Mouse (Mus musculus) midbrain, postnatal 0 days (tissue): ENCODE results near the gene Slc1a4. TPM values are rescaled to one million over a fixed set of nuclear protein-coding genes. Genes with fewer than 3 reads are reported as not detected.

Source experiments
- ATAC-seq: fragments of 200-750 bp; cut with Nextera tagmentation; 2 replicates; pipeline ENCODE4 v1.8.0; 2017; ENCODE audit warnings: moderate number of reproducible peaks, mild to moderate bottlenecking, moderate TSS enrichment, moderate library complexity; ENCODE audit not compliant: low FRiP score
- DNase-seq: peaks from one replicate; pipeline ENCODE4 v3.0.0-alpha.2; 2015; ENCODE audit warnings: low spot score
- H3K27ac ChIP-seq: fragments of 300-500 bp; sonication (generic); 2 replicates; pipeline ENCODE4 v1.5.1; 2014; ENCODE audit warnings: low read depth, mild to moderate bottlenecking, low read length, mixed read lengths
- H3K27me3 ChIP-seq: fragments of 300-500 bp; sonication (generic); 2 replicates; pipeline ENCODE4 v1.6.1; 2014; ENCODE audit warnings: low read length, control low read depth, mixed read lengths; ENCODE audit not compliant: insufficient read depth
- H3K36me3 ChIP-seq: fragments of 300-500 bp; sonication (generic); 2 replicates; pipeline ENCODE4 v1.6.1; 2014; ENCODE audit warnings: low read length, control low read depth, mixed read lengths; ENCODE audit not compliant: insufficient read depth
- H3K4me1 ChIP-seq: fragments of 300-500 bp; sonication (generic); 2 replicates; pipeline ENCODE4 v1.6.1; 2014; ENCODE audit warnings: mild to moderate bottlenecking, control low read depth, antibody characterized with exemption, low read length, mixed read lengths; ENCODE audit not compliant: insufficient read depth
- H3K4me2 ChIP-seq: fragments of 300-500 bp; sonication (generic); 2 replicates; pipeline ENCODE4 v1.6.1; 2014; ENCODE audit warnings: low read depth, mild to moderate bottlenecking, low read length, mixed read lengths; ENCODE audit not compliant: poor library complexity, severe bottlenecking
- H3K4me3 ChIP-seq: fragments of 300-500 bp; sonication (generic); 2 replicates; pipeline ENCODE4 v1.5.1; 2014; ENCODE audit warnings: low read depth, mild to moderate bottlenecking, low read length, moderate library complexity
- H3K9ac ChIP-seq: fragments of 300-500 bp; sonication (generic); replicated peaks from 2 replicates; pipeline ENCODE4 v1.6.1; 2014; ENCODE audit warnings: mild to moderate bottlenecking, low read length, moderate library complexity, mixed read lengths; ENCODE audit not compliant: poor library complexity, severe bottlenecking
- H3K9me3 ChIP-seq: fragments of 300-500 bp; sonication (generic); 2 replicates; pipeline ENCODE4 v1.6.1; 2016; ENCODE audit warnings: low read length, control low read depth
- CTCF ChIP-seq: IDR thresholded peaks from 2 replicates; pipeline ENCODE4 v1.5.1; 2016; ENCODE audit warnings: antibody characterized with exemption, mild to moderate bottlenecking
- WGBS: fragments of 180-500 bp; shearing (Covaris S2); extraction: QIAGEN DNeasy Blood & Tissue Kit; methylation state at CpG from one replicate; pipeline ENCODE4 v1.1.7; 2014; 5-methylcytosine and 5-hydroxymethylcytosine counted together
- polyA plus RNA-seq: library from polyadenylated mRNA; unstranded; fragments of >200 nt; fragmentation: Nextera tagmentation; extraction: Ambion mirVana; gene quantifications from 2 replicates; pipeline ENCODE4 v1.2.1, GENCODE M21; 2015
- total RNA-seq: library from RNA; depleted of rRNA; stranded (reverse); fragments of >200 nt; gene quantifications from 2 replicates; pipeline ENCODE4 v1.2.3, GENCODE M21; 2014; rRNA removed

Gene Slc1a4
- total RNA-seq (177 and 180 TPM in 2 replicates), polyA plus RNA-seq (70.3 and 76.5 TPM in 2 replicates)

DNA sequence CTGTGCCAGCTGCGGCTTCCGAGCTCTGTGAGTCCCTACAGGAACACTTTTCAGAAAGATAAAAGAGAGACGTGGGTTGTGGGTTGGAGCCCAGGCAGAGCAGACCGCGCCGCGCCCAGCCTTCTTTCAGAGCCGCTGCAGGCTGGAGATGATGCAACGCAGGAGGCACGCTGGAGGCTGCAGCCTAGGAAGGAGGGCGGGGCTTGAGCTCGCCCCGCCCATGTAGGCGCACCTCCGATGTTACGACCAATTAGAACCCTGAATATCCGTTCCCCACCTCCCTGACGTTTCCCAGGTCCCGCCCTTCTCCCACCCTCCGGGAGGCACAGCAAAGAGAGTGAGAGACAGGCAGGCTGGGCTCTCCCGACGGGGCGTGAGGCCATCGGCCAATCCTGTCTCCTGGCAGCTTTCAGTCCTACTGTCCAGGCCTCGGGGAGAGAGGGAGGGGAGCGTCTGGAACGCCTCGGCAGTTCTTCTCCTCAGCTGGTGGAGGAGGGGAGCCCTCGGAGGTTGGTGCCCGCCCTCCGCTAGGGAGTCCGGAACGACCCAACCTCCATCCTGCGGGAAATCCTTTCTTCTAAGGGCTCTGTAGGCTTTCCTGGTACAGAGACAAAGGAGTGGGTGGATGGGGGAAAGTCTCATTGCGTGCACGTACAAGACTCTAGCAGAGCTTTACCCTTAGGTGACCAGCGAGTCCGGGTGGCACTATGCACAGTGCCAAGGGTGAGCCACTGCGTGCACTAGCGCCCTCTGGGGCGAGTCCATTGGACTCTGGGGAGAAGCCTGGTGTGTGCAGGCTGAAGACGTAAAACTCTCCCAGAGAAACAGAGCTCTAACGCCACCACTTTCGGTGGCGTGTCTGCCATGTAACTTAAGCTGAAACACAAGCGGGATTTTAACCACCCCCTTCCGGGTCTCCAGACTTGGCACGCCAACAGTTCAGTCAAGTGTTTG is at the start of gene Slc1a4:
Slc1a4 (minus strand) TSS at position 153 of the 954 bp plus-strand sequence.
- peak within 1 kb of the TSS; percentile 86 for H3K9ac ChIP-seq
- peak within 1 kb of the TSS; percentile 73 for H3K4me2 ChIP-seq

DNA sequence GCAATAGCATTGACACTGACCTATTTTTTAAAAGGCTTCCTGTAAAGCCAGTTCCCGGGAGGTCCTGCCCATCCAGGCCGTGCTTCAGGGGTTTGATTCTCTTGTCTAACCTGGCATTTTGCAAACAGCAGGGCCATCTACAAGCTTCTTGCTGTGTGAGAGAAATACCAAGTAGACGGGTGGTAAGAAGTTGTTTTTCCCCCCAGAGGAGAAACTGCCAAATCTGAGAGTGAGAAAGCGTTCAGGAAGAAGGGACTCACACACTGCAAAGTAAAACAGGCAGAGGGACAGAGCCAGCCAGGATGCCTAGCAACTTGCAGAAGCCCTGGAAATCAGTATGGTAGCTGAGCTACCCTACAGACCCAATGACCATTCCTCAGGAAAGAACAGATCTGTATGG is 47.6 kb upstream of the Slc1a4 start:
- TF ChIP-seq CTCF = no peak
- Histone ChIP-seq H3K27me3 (no peaks in the 10 kb centered on the region), H3K9ac (no peak overlapping the region), H3K4me1 (no peaks in the 10 kb centered on the region), H3K27ac (peak overlapping the region; percentile 43; the same call in 1 of the 2 replicates), H3K4me3 (no peak overlapping the region), H3K36me3 (no peaks in the 10 kb centered on the region), H3K4me2 (no peak overlapping the region), H3K9me3 (no peaks in the 10 kb centered on the region)
- 51% methylated on average over 4 of the region's 4 CpGs for WGBS
- peak; percentile 63 for DNase-seq
- no peak for ATAC-seq

More for the DNA sequence above, at the start of gene Slc1a4:
- DNase-seq (peak; percentile 99), ATAC-seq (peak; percentile 98)
- Histone ChIP-seq H3K9me3 (no peaks in the 10 kb centered on the region), H3K4me3 (peak within 1 kb of the TSS; percentile 69), H3K27ac (peak within 1 kb of the TSS; percentile 92), H3K36me3 (no peaks in the 10 kb centered on the region), H3K27me3 (no peaks in the 10 kb centered on the region), H3K4me1 (peaks cover 8% of the 10 kb centered on the region; the same call in 1 of the 2 replicates)
- TF ChIP-seq CTCF = peak; percentile 77
- under 1% methylated on average over 48 of the region's 48 CpGs for WGBS

DNA sequence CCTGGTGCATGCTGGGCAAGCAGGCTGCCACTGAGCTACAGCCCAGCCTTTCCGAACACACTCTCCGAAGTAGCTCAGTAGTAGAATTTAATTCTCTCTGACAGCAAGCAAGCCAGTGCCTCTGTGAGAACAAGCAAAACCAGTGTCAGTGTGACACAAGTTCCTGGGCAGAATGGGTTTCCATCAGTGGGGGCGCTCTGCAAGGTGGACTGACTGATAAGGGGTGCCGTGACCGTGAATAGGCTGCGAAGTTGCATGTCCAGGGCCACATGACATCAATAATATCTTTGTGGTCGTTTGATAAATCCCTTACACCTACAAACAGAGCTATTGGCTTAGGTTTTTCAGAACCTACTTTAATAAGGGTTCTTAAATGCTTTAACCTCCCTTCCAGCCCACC is 44.1 kb upstream of the Slc1a4 start:
- Histone ChIP-seq H3K36me3 (no peaks in the 10 kb centered on the region), H3K4me3 (no peak overlapping the region), H3K27ac (no peak overlapping the region), H3K4me2 (no peak overlapping the region), H3K27me3 (no peaks in the 10 kb centered on the region), H3K4me1 (no peaks in the 10 kb centered on the region), H3K9ac (no peak overlapping the region), H3K9me3 (no peaks in the 10 kb centered on the region)
- 89% methylated on average over 7 of the region's 7 CpGs for WGBS
- no peak for ATAC-seq
- DNase-seq = no peak
- no peak for TF ChIP-seq CTCF

DNA sequence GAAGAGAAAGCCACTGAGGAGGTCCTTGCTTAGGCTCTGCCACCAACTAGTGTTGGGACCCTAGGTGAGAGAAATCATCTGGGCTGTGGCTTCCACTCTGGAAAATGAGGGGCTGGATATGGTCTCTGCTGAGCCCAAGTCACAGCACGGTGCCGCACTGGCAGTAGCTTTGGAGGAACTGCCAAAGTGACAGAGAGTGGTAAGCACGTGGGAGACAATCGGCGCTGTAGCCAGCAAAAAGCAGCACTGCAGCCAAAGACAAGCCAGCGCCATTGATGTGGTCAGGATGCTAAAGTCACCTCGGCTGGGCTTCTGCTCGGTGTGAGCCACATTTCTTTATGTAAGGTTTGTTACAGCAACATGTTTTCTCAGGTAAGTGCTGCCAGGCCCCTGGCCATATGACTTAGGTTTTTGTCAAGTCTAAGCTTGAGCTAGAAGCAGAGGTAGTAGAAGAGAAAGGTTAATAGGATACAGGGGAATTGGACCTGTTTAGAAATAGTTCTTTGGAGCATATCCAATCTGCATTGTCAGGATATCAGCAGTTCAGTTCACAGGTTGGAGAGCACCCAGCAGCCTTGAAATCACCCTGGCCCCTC is 40.2 kb upstream of the Slc1a4 start:
- WGBS = 70% methylated on average over 8 of the region's 8 CpGs
- TF ChIP-seq CTCF = no peak
- no peaks in the 10 kb centered on the region for H3K36me3 ChIP-seq
- H3K9me3 ChIP-seq = no peaks in the 10 kb centered on the region
- H3K27me3 ChIP-seq = no peaks in the 10 kb centered on the region
- peak; percentile 36; the same call in 1 of the 2 replicates for ATAC-seq
- peak; percentile 70 for DNase-seq
- no peak overlapping the region for H3K27ac ChIP-seq
- no peak overlapping the region for H3K4me2 ChIP-seq
- no peak overlapping the region for H3K9ac ChIP-seq
- H3K4me1 ChIP-seq = no peaks in the 10 kb centered on the region
- H3K4me3 ChIP-seq = no peak overlapping the region

DNA sequence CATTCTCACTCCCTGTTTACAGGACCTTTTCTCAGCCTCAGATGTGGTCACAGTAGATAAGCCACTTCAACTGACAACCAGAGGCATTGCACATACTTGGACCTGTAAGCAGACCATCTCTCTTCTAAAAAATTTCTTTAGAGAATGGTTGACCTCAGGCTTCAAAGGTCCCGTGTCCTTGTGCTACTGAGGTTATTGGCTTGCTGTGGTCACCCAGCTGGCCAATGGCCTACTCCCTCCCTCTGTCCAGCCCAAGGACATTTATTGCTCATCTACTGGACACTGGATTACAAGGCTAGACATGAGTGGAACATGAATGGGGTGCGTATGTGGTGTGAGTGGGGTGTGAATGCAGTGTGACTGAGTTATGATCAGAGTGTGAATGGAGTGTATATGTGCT is 38.0 kb upstream of the Slc1a4 start:
- WGBS = 92% methylated on average over 2 of the region's 2 CpGs
- Histone ChIP-seq H3K4me1 (no peaks in the 10 kb centered on the region), H3K36me3 (no peaks in the 10 kb centered on the region), H3K9ac (no peak overlapping the region), H3K4me2 (no peak overlapping the region), H3K9me3 (no peaks in the 10 kb centered on the region), H3K27me3 (no peaks in the 10 kb centered on the region), H3K4me3 (no peak overlapping the region), H3K27ac (no peak overlapping the region)
- no peak for TF ChIP-seq CTCF
- ATAC-seq = no peak
- no peak for DNase-seq

DNA sequence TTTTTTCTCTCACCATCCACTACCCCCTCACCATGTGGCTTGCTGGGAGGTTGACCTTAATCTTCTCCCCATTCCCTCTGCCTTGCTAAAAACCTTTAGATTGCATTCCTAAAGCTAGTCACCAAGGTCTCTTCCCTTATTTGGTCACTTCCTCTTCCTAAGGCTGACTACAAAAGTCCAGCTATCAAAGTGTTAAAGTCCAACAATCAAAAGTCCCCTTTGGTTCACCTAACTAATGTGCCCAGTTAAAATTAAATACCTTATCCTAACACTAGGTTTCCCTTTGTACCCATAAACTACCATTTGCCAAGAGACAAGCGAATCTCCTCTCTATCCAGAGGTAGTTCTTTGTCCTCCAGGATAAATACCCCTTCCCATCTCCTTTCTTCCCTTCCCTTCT is 33.9 kb upstream of the Slc1a4 start:
- no peak for TF ChIP-seq CTCF
- no peak for DNase-seq
- ATAC-seq = no peak
- no peaks in the 10 kb centered on the region for H3K4me1 ChIP-seq
- no peak overlapping the region for H3K9ac ChIP-seq
- WGBS = 82% methylated on average over 1 of the region's 1 CpGs
- no peak overlapping the region for H3K27ac ChIP-seq
- H3K36me3 ChIP-seq = no peaks in the 10 kb centered on the region
- no peak overlapping the region for H3K4me2 ChIP-seq
- no peak overlapping the region for H3K4me3 ChIP-seq
- no peaks in the 10 kb centered on the region for H3K27me3 ChIP-seq
- no peaks in the 10 kb centered on the region for H3K9me3 ChIP-seq
